Mouse (Mus musculus): ENCODE measurements around the gene Rnf150.

DNA sequence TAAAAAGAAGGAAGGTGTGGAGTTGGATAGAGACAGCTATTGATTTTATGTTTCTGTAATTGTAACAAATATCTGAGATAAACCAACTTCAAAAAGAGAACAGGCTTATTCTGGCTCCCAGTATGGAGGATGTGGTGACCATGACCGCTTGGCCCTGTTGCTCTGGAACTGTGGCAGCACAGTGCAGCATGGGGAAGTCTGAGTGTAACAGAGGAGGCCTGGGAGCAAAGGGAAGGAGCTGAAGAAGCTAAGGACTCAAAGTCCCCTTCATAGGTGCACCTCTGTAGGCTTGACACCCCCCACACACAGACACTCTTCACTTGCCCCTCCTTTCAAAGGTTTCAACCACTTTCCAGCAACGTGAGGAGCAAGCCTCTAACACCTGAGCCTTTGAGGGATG, 214.2 kb downstream of the Rnf150 start:
- TF ChIP-seq CHD2 (IDR thresholded peaks at IDR 0.05; ENCODE audit: low read depth, low read length) (no peak), HCFC1 (IDR thresholded peaks at IDR 0.05; ENCODE audit: borderline replicate concordance, insufficient read depth, low read length) (no peak), MAFK (IDR thresholded peaks at IDR 0.05; ENCODE audit: insufficient read depth, low read depth, low read length) (no peak), ZNF384 (IDR thresholded peaks at IDR 0.05; ENCODE audit: low read depth, low read length) (no peak), ZC3H11A (IDR thresholded peaks at IDR 0.05; ENCODE audit: borderline replicate concordance, low read depth, low read length) (no peak)
